Mouse (Mus musculus): Measurements from ENCODE around the gene Ints3.

GRCm38 (mm10) chr3:90428186-90428585 lies 5.2 kb downstream of the Ints3 start:
- TF ChIP-seq POLR2A (IDR thresholded peaks at IDR 0.05; ENCODE audit: extremely low read depth, insufficient read depth, low read length) (no peak), CTCF (IDR thresholded peaks at IDR 0.05; ENCODE audit: low read depth, low read length) (no peak)

Measured in liver, adult 2 months (tissue).